Mouse (Mus musculus) ES-E14 (cell line): Measurements from ENCODE around the gene Mapk8ip2.

Experiments
- CHD2 ChIP-seq: IDR thresholded peaks from 2 replicates; pipeline ENCODE4 v1.6.1; 2014; ENCODE audit warnings: mild to moderate bottlenecking, low read depth, low read length, inconsistent platforms
- HCFC1 ChIP-seq: IDR thresholded peaks from 2 replicates; pipeline ENCODE4 v1.6.1; 2012; ENCODE audit warnings: low read length, inconsistent platforms, borderline replicate concordance; ENCODE audit not compliant: insufficient read depth
- ZNF384 ChIP-seq: IDR thresholded peaks from 2 replicates; pipeline ENCODE4 v1.6.1; 2012; ENCODE audit warnings: low read depth, low read length, inconsistent platforms

GRCm38 (mm10) chr15:89428136-89428790 is 25.4 kb upstream of the Mapk8ip2 start:
- TF ChIP-seq ZNF384 (no peak), CHD2 (no peak), HCFC1 (no peak)
